Mouse (Mus musculus): ENCODE results near the gene Slc22a4.

Gene Slc22a4

DNA sequence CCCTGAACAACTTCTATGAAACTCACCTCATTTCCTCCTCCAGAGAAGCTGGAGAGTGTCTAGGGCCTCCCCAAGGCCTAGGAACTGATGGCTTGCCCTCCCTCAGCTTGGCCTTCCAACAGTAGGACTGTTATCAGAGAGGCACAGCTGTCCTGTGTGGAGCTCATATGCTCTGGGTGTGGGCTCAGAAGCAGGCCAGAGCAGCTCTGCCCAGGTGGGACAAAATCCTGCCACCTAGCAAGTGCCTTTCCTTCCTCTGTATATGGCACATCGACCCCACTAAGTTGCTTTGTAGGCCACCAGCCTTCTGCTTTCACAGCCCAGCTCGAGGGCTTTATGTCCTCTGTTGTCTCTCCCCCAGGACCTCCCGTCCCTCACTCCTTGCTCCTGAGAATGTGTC is 23.2 kb downstream of the Slc22a4 start:
- WGBS = 95% methylated on average over 3 of the region's 3 CpGs

DNA sequence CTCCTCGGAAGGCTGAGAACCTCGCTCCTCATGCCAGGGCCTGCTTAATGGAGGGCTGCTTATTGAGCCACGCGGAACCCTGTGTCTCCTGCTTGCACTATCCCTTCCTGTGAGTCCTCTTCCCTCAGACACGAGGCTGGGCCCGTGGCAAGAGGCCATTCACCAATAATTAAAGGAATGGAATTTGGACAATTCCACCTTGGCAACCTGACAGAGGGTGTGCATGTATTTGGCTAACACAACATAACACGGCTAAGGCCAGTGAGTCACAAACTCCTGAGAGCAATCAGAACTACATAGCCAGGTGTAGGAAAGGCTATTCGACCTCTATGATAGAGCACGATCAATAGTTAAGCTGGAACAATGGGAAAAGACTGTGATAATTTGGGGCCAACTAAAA is 23.7 kb downstream of the Slc22a4 start:
- WGBS = 81% methylated on average over 9 of the region's 9 CpGs

DNA sequence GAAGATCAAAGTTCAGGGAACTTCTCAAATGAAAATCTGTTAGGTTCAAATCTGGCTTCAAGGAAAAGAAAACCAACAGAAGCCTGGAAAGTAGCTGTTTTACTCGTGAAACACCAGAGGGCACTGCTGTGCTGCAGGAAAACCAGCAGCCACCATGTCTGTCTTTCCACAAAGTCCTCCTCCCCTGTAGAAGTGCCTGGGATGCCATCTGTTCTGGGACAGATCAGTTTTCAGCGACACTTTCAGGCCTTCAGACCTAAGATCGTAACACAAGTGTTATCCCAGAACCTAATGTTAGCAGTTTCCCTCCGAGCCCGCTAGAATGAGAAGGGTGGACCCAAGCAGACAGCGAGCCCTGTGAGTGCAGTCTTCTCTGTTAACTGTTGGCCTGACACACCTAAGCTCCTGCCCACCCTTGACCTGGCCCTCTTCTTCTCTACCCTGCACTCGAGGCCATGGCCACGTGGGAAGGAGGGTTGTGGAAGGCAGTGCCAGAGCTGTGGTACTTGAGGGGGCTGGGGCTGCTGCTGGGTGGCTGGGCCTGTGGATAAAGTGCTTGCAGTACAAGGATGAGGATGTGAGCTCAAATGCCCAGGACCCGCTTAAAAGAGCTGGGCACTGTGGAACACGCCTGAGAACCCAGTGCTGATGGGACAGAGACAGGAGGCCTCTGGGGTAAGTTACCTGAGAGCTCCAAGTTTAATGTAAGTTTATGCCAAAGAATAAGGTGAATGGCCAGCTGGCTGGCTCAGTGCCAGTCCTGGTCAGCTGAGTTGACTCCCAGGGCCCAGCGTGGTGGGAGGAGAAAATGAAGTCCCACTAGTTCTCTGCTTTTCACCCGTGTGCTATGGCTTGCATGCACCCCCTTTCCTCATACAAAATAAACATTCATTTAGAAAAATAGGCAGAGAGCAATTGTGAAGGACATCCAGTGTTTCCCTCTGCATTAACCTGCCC is 24.9 kb downstream of the Slc22a4 start:
- WGBS = 40% methylated on average over 12 of the region's 12 CpGs

DNA sequence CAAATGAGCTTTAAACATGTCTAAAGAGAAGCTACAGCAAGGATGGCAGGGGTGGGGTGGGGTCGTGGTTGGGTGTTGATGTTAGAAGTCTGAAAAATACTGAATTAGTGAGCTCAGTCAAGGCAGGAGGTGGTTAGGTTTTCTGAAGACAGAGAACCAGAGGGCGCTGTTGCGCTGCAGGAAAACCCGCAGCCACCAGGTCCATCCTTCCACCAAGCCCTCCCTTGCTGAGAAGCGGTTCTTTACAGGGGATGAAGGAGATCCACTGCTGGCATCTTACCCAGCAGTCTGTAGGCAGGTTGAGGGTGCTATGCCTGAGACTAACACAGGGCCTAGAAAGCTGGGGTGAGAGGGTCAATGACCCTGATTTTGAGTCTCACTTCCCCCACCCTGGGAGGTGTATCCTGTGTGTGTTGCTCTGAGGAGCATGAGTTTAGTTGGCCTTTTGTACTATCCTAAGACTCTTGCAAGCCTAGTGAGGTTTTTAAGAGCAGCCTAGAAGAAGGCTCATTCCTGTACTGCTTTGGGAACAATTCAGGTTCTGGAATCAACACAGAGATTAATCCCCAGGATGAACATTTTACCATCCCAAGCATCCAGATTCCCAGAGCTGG is 25.6 kb downstream of the Slc22a4 start:
- WGBS = 7% methylated on average over 5 of the region's 5 CpGs

DNA sequence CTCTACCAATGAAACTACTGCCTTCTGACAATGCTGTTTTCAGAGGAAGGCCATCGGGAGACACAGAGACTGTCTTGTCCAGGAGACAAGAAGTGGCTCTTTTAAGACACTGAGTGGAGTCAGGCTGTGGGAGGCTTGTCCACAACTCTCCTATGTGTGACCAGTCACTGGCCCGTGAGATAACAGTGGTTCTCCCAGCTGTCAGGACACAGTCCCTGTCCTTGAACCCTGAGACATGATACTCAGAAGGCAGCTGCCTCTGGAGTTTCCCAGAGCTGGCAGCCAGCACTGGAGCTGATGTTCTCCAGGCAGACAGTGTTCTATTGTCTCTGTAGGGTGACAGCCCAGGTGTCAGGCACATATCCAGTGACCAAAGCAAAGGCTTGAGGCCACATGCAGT is 30.2 kb downstream of the Slc22a4 start:
- WGBS = 79% methylated on average over 2 of the region's 2 CpGs

DNA sequence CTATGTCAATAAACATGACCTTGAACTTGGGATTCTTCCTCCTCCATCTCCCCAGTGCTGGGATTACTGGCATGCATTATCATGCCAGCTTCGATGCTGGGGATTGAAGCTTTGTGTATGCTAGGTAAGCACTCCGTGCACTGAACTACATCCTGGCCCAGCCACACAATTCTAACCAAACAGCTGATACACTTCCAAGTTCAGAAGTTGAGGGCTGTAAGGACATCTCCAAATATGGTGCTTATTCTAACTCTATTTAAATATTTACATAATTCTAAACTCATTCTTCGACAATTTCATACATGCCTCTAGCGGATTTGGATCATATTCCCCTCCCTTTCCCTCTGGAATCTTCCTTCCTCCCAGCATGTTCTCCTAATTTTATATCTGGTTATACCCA is 35.6 kb downstream of the Slc22a4 start:
- WGBS = 83% methylated on average over 4 of the region's 4 CpGs

DNA sequence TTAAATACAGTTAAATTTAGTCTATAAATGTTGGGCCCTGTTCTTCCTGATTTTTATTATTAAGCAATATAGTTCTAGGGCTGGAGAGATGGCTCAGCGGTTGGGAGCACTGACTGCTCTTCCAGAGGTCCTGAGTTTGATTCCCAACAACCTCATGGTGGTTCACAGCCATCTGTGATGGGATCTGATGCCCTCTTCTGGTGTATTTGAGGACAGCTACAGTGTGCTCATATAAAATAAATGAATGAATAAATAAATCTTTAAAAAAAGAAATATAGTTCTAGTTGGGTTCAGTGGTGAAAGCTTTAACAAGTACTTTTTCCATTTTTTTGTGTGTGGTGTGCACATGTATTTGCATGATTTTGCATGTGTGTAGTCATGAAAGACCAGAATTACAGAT is 38.7 kb downstream of the Slc22a4 start:
- WGBS = 79% methylated on average over 1 of the region's 1 CpGs

DNA sequence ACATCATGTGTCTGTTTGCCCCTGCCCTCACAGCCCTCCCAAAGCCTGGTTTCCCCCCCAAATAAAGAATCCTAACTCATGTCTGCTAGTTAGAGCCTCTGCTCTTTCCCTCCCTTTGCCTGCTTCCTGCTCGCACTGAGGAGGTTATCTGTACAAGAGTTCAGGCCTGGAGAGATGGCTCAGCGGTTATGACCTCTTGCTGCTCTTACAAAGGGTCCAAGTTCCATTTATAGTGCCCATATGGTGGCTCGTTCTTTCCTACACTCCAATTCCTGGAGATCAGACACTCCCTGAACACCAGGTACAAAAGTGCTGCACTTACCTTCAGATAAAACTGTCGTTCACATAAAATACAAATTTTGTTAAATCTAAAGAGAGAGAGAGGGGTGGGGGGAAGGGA is 39.8 kb downstream of the Slc22a4 start:
- 84% methylated on average over 4 of the region's 4 CpGs for WGBS

DNA sequence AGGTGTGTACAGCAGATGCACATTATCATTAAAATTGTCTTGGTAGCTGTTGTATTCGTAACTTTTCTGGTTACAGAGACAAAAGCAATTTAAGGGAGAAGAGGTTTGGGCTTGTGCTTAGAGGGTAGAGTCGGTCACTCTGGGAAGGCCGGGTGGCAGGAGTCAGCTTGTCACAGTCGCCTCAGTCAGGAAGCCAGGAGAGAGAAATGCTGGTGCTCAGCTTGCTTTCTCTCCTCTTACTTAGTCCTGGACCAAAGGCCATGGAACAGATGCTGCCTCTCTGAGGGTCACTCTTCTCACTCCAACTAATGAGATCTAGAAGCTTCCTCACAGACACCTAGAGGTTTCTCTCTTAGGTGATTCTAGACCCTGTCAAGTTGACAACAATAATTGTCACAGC is 46.5 kb downstream of the Slc22a4 start:
- 95% methylated on average over 4 of the region's 4 CpGs for WGBS

DNA sequence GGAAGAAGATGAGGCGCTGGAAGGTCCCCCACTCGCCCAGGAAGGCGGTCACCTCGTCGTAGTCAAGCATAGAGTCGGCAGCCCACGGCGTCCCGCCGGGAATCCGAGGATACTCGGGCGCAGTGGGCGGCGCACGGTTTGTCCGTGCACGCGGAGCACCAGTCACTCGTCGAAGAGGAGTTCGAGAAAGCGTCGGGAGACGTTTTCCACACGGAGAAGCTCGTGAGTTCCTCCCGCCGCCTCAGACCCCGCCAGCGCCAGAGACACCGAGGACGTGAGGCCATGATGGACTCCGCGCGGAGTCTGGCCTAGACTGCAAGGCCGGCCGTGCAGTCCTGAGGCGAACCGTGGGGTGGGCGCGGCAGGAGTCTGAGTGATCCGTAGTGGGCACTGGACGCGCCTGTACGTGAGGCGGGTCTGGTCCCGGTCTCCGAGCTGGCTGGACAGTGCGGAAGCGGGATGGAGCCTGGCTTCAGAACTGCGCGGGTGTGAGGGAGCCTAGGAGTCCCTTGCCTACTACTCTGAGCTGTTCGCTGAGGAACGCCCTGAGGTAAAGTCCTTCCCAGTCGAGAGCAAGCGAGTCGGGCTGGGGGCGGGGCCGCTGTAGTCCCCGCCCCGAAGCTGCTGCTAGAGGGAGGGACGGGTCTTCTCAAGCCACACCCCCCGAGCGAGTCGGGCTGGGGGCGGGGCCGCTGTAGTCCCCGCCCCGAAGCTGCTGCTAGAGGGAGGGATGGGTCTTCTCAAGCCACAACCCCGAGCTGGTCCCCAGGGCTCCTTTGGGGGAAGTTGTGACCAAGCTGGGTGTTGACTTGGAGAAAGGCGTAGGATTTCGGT is 47.9 kb downstream of the Slc22a4 start, which contains the start of gene Slc22a21:
Slc22a21 (minus strand) TSS at position 545 of the 834 bp plus-strand sequence.
- 2% methylated on average over 73 of the region's 73 CpGs for WGBS

DNA sequence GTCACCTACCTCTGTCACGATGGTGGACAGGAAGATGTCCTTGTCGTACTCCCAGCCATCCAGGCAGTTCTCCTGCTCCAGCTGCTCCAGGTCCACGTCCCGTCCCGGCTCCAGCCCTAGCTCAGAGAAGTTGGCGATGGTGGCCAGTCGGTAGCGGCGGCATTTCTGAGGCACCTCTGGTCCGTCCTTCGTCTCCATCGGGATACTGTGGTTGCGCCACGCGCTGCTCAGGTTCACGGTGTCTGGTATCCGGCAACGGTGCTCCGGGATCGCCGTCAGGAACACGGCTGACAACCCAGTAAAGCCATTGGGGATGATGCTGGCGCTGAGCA is 48.5 kb downstream of the Slc22a4 start:
- 2% methylated on average over 23 of the region's 23 CpGs for WGBS

DNA sequence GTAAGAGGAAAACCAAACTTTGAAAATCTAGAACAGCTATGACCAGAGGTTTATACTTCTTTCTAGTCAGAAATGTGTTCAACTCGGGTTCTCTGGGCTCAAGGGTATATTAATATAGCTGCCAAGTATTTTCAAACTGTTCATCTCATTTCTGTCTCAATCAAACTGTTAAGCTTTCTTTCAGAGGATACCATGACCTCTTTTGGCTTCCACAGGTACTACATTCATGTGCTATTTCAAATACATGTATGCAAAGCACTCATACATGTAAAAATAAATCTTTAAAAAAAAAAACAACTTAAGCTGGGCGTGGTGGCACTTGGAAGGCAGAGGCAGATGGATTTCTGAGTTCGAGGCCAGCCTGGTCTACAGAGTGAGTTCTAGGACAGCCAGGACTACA is 50.2 kb downstream of the Slc22a4 start:
- WGBS = 62% methylated on average over 3 of the region's 3 CpGs

DNA sequence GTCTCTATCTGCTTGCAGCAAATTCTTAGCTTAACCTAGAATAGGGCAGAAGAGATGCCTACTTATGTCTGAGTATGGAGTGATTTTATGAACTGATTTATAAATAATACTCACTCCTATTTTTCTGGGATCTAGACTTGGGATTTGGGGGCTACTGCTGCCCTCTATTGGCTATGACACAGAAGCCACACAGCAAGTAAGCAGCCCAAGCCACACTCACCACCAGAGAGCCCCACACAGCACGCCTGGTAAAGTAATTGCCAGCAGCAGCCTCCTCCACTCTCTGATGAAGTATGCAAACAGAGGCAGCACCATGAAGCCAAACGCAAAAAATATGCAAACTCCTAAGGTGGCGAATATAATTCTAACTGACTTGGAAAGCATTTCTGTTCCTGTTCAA is 68.9 kb downstream of the Slc22a4 start:
- WGBS = 46% methylated on average over 3 of the region's 3 CpGs

DNA sequence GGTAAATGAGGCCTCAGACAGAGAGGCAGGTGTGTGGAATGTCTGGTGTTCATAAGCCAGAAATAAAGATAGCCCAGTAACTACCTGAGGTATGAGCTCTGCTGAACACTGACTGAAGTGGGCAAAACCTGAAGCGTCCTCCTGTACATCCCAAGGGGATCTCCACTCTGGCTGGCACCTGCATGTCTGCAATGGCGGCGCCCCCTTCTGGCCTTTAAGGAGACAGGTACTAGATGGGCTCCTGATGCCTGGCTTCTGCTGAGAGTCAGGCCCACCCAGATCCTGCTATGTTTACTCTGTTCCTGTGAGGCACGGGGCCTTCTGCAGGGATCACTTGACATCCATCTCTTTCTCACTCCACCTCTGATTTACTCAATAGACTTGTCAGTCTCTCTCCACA is 69.7 kb downstream of the Slc22a4 start:
- 54% methylated on average over 4 of the region's 4 CpGs for WGBS

DNA sequence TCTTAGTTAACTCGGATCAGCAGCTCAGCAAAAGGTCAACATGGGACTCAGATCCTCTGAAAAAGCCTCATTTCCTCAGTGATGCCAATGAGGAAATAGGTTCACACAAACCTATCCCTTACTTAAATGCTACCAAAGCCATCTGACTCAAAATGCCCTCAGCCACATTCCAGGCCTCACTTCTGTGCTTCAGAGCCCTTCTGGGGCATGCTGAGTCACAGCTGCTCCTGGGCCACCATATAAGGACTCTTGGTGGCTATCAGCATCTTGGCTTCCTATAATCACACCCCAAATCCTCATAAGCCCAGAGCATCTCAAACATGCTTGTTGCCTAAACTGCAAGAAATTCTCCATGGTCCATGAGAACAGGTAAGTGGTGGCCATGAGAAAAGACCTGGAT is 71.3 kb downstream of the Slc22a4 start:
- WGBS = 83% methylated on average over 1 of the region's 1 CpGs

DNA sequence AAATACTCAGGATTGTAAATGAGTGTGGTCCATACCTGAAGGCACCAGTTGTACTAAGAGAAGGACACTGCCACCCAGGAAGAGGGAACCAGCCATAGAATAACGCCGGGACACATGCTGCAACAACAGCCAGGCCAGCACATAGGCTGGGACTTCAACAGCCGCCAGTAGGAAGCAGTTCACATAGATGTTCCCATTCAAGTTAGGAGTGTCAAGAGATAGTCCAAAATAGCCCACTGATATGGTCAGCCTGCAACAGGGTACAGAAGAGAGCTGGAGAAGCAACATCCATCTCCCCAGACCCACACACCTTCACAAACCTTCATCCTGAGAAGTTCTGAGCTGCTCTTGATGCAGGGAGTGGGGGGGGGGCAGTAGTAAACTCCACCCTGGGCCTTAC is 73.2 kb downstream of the Slc22a4 start:
- WGBS = 94% methylated on average over 3 of the region's 3 CpGs

DNA sequence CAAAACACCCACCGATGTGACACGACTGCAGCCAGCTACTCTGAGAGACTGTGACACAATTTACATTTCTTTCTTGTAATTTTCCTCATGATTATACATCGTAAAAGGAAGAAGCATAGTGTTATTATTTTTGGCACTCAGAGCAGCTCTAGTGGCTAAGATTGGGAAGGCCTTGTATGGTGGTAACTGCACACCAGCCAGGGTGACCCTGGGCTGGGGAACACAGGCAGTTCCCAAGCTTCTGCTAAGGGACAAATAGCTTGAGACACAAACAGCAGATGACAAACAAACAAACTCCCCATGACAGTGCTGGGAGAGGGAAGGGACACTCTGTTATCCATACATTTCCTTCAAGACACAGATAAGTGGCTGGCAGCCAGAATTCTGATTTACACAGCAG is 77.8 kb downstream of the Slc22a4 start:
- WGBS = 66% methylated on average over 2 of the region's 3 CpGs

Data from cerebral cortex, adult 2 months (tissue).